Mouse (Mus musculus) MEL-GATA-1-ER (cell line): ENCODE data around the gene Gfer.
"Not testable (repeated sequence)": the region's sequence is repeated elsewhere in the genome, so short reads cannot be mapped to it uniquely, and the experiment has no call there.

Experiments
- DNase-seq: peaks from one replicate; pipeline ENCODE4 v3.0.0-alpha.2; 2012; ENCODE audit warnings: low read depth; ENCODE audit errors: extremely low read depth

Gfer gene

DNA sequence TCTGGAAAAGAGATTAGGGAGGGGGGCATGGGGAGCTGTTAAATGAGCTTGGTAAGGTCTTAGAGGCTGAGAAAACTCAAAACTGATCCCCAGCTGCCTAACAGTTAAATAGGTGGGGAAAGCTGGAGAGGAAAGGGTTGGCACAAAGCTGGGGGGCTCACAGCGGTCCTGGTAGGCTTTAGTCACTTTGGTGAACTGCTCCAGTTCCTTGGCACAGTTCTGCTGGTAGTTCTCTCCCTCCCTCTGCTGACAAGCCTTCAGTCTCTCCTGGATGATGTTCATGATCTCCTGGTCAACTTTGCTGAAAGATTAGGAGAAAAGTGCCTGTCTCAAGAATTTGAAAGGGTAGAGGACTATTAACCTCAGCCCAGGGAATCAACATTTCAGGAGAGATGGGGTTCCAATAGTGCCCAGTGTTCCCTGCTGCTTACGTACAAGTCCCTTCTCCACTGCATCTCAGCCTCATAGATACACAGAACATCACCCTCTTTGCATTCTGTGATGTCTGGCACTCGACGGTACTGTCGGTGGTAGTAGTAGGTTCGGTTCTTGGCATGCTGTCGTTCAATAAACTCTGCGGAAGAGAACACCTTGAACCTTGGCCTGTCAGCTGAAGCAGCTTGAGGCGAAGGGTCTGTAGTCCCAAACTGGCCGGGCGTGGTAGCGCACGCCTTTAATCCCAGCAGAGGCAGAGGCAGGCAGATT lies 26.4 kb upstream of the Gfer start:
- DNase-seq, result no peak

DNA sequence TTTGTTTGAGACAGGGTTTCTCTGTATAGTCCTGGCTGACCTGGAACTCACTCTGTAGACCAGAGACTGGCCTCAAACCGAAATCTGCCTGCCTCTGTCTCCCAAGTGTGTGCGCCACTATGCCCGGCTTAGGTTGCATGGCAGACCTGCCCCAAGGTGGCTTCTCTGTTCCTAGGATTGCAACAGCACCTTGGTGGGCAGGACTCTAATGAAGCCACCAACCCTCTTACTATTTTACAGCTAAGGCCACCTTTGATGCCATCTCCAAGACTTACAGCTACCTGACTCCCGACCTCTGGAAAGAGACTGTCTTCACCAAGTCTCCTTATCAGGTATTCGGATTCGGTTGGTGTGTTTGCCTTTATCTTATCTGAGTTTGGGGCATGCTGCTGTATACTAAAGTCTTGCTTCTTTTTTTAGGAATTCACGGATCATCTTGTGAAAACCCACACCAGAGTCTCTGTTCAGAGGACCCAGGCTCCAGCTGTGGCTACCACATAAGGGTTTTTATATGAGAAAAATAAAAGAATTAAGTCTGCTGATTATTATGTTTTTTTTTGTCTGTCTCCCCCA lies 25.5 kb upstream of the Gfer start:
- DNase-seq, result not testable (repeated sequence)

- not testable (repeated sequence) for DNase-seq
These were observed 24.7 kb upstream of the Gfer start for GRCm38 (mm10) chr17:24720616-24721015.

GRCm38 (mm10) chr17:24719494-24720222 lies 23.7 kb upstream of the Gfer start:
- peak; percentile 89 for DNase-seq

DNA sequence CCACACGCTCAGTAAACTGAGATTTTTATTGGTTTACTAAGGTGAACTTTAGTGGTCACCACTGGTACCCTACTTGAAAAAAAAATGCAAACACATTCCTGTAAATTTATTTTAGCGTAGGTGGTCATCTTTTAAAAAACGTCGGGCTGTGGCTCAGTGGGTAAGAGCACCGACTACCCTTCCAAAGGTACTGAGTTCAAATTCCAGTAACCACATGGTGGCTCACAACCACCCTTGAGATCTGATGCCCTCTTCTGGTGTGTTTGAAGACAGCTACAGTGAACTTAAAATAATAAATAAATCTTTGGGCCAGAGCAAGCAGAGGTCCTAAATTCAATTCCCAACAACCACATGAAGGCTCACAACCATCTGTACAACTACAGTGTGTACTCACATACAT lies 23.0 kb upstream of the Gfer start:
- DNase-seq, result not testable (repeated sequence)

GRCm38 (mm10) chr17:24717943-24718342 lies 22.0 kb upstream of the Gfer start, which contains the start of the genes Rnf151 and Rps2:
TSS of gene Rnf151 (minus strand) at chr17:24718063.
TSS of gene Rps2 (plus strand) at chr17:24718116.
- no peak for DNase-seq

GRCm38 (mm10) chr17:24716166-24716682 lies 20.3 kb upstream of the Gfer start:
- DNase-seq, result no peak

DNA sequence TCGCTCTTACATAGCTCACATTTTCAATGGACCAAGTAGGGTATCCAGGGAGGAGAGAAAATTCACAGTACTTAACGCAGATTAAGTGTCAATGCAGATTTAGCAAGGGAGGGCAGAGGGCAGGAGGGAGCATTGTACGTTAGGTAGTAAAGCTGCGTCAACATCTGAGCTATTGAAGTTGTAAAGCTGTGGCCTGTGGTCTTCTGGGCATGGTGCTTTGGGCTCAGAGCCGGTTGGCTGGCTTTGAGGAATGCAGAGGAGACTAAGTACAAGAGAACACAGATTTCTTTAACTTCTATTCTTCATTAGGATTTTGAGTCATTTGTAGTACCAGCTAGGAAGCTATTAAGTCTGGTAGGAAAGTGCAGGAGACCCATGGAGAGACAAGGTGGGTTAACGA lies 19.6 kb upstream of the Gfer start:
- no peak for DNase-seq

DNA sequence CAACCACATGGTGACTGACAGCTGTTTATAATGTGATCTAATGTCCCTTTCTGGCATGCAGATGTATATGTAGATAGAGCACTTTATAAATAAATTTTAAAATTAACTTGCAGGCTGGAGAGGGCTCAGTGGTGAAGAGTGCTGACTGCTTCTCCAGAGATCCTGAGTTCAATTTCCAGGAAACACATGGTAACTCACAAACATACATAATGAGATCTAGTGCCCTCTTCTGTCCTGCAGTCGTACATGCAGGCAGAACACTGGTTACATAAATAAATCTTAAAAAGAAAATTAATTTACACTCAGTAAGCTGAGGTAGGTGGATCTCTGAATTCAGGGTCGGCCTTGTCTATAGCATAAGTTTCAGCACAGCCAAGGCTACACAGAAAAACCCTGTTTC lies 12.7 kb upstream of the Gfer start:
- DNase-seq, result peak; percentile 58

- peak; percentile 32 for DNase-seq
These were observed 12.0 kb upstream of the Gfer start for GRCm38 (mm10) chr17:24707801-24708425.

DNA sequence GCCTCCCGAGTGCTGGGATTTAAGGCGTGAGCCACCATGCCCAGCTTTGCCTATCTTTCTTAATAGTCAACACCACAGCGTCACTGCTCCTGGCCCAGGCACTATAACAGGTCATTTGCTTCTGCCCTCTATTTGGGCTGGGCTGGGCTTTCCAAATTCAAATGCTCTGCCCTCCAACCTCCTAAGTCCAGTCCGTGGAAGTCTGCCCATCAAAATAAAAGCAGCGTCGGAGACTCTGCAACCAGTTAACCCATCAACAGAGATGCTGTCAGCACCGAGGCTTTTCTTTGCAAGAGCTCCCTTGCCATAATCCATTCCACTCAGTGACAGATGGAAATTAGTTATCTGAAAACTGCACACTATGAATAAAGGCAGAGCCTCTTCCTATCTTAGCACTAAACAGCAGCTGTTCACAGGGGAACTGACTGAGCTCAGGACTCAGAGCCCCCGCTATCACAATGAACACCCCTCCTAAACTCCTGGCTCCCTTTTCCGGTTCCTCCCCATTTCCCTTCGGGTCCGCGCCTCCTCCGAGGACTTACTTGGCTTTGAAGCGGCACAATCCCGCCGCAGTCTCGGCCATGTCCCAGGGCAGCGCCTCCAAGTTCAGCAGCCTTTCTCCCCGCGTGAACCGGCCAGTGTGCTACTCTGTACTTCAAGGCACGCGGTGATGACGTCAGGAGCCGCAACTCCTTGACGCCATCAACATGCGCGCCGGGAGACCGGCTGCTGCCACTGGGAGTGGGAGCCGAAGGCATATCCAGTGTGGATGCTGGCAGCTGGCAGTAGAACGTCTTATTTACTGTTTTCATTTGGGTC lies 11.2 kb upstream of the Gfer start, which contains the start of gene Tbl3:
Tbl3 (minus strand) TSS at position 679 of the 819 bp plus-strand sequence.
- DNase-seq, result peak; percentile 82

GRCm38 (mm10) chr17:24705821-24706220 lies 9.9 kb upstream of the Gfer start:
- no peak for DNase-seq

DNA sequence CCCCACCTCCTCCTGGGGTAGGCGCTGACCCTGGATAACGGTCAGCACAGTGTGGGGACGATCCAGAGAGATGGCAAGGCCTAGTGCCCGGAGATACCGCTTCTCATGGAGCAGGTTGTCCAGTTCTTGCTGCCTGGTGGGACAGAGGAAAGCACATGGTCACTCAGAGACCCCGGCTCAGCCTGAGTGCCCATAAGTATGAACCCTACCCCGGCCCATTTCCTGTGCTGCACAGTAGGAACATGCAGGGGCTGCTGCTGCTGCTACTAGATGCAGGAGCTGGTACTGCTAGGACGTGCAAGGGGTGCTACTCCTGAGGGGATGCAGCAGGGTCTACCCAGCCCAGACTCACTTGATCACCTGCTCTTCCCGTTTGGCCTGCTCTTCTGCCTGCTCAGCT lies 5.3 kb upstream of the Gfer start:
- DNase-seq, result no peak

DNA sequence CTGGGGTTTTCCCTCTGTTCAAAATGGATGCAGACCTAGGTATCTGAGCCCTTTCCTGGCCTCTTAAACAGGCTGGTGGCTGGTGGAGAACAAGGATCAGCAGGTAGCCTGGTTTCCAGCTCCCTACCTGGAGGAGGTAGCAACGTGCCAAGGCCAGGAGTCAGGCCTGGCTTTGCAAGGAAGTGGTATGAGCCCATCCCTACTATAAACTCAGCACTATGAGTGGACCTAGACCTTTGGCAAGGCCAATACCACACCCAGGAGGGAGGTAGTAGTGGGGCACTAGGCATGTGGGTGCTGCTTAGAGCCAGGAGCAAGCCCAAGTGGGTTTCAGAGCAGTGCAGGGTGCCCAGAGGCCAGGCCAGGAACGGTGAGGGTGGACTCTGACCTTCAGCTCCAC lies 3.5 kb upstream of the Gfer start:
- no peak for DNase-seq

DNA sequence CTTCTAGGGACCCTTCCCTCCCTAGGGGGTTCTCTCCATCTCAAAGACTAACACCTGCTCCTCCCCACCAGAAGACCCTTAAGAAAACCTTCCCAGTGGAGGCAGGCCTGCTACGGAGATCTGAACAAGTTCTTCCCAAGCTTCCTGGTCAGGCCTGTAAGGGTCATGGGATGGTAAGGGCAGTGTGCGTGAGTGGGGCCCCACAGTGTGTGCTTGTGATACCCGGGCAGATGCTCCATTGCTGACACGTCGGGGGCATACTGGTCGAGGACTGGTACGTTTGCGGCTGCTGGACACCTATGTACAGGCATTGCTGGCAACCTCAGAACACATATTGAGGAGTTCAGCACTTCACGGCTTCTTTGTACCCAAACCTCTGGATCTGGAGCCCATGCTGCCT lies 2.8 kb upstream of the Gfer start:
- DNase-seq, result no peak

- DNase-seq, result no peak
These were observed 2.0 kb upstream of the Gfer start for GRCm38 (mm10) chr17:24697985-24698384.

- no peak for DNase-seq
These were observed 488 bp downstream of the Gfer start for GRCm38 (mm10) chr17:24695326-24696010.

DNA sequence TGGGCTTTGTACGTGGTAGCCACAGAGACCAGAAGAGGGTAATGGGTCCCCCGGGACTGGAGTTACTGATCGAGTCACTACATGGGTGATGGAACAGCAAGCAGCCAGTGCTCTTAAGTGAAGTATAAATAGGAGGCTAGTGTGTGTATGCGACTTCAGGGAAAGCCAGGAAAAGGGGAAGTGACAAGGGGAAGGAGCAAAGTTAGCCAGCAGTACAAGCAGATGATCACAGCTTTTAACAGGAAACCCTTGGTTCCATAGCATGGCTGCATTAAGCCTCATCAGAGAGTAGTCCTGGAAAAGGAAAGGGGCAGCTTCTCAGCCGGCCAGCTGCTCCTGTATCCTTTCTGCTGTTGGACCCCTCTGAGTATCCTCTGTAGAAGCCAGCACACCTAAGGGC lies 3.6 kb downstream of the Gfer start:
- peak; percentile 33 for DNase-seq

DNA sequence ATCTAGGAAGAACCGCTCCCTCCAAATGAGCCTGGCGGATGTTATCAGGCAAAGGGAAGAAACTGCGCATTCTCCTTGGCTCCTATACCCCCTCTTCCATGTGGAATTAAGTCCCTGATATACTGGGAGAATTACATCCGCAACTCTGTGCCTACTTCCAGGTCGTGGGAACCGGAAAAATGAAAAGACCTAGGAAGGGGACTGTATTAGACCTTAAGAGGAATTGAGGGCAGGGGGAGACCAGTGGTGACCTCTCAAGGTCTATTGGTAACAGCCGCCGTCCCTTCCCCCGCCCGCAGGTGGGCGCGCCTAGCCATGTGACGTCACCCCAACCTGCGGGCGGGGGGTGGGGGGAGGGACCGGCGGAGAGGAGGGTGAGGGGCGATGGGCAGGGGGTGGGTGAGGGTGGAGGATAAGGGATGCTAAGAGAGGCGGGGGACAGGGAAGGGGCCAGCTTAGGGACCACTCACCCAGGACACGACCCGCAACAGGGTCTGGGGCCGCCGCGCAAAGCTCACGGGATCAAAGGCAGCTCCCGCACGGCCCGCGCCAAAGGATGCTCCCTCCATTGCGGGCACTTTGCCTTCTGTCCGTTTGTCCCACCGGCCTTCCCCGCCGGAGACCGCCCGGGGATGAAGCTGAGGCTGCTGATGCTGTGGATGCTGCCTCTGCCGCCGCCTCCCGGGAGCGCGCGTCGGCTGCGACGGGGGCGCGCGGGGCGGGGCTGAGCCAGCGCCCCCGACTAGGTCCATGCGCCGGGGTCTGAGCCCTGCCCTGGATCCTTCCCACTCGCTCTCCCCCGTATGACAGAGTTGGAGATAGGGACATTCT lies 6.5 kb downstream of the Gfer start, which contains the start of gene Syngr3:
Syngr3 (minus strand) TSS at position 705 of the 831 bp plus-strand sequence.
- DNase-seq, result no peak
